Mouse (Mus musculus): ENCODE measurements around the gene Hoxb6.

DNA sequence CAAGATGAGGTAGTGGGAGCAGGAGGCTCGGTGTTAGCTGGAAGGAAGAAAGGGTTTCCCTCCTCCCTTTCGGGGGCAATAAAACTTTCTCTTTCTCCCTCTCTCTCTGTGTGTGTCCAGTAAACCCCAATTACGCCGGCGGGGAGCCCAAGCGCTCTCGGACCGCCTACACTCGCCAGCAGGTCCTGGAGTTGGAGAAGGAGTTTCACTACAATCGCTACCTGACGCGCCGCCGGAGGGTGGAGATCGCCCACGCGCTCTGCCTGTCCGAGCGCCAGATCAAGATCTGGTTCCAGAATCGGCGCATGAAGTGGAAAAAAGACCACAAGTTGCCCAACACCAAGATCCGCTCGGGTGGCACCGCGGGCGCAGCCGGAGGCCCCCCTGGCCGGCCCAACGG lies 27.6 kb downstream of the Hoxb6 start:
- TF ChIP-seq CTCF (IDR thresholded peaks at IDR 0.05; ENCODE audit: borderline replicate concordance, control insufficient read depth, extremely low read depth, insufficient read depth, low read length, poor library complexity) (no peak), POLR2A (IDR thresholded peaks at IDR 0.05; ENCODE audit: control insufficient read depth, extremely low read depth, insufficient read depth, low read length, poor library complexity) (no peak)
